Mouse (Mus musculus) erythroblast, embryonic 14.5 days (primary cell): Measurements from ENCODE around the gene Nfic.

Source experiments
- GATA1 ChIP-seq: IDR thresholded peaks from 2 replicates; pipeline ENCODE4 v1.6.1; 2012; ENCODE audit warnings: low read length, inconsistent platforms, mixed read lengths
- TAL1 ChIP-seq: IDR thresholded peaks from 3 replicates; pipeline ENCODE4 v1.6.1; 2012; ENCODE audit warnings: low read length, inconsistent platforms, mixed read lengths

DNA sequence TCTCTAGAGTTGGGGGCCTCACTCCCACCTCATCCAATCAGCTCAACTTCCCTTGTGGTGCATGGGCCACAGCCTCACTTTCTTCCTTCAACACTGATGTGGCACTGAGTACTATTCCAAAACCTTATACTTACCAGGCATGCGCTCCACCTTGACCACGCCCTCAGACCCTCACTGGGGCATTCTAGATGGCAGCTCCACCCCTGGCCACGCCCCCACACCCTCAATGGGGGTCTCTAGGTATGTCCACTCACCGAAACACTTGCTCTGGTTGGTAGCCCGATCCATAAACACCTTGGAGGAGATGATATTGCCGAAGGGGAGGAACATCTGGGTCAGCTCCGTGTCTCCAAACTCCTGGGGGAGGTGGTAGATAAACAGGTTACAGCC is 7.0 kb upstream of the Nfic start:
- TF ChIP-seq TAL1 = no peak
- no peak for TF ChIP-seq GATA1
